Mouse (Mus musculus): ENCODE measurements around the gene Tubgcp2. TPM values are rescaled to one million over a fixed set of nuclear protein-coding genes. Genes with fewer than 3 reads are reported as not detected.

Gene Tubgcp2
- polyA plus RNA-seq, 1 experiment = 25.3 TPM

DNA sequence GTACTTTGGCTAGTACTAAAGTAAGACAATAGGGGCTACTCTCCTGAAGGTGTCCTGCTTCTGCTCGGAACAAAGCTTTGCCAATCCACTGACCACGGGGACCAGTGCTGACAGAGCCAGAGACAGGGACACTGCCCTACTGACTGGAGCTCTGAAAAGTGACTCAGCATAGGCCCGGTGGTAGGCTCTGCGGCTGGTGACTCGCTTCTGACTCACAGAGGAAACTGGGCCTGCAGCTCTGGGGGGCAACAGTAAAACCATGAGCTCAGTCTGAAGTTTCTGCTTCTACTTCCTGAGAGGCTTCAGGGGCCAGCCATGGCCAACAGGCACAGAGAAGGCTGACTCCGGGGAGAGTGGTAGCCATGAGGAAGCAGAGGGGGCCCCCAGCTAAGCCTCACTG, 65.0 kb downstream of the Tubgcp2 start:
- H3K4me3 ChIP-seq (replicated peaks; ENCODE audit: extremely low read depth, low read depth, low read length) = no peak overlapping the region
- no peaks in the 10 kb centered on the region for H3K4me1 ChIP-seq (ENCODE audit: control insufficient read depth, insufficient read depth, low read length)
- no peak for TF ChIP-seq CTCF (IDR thresholded peaks at IDR 0.05; ENCODE audit: insufficient read depth, low read length)
- no peak for TF ChIP-seq POLR2A (IDR thresholded peaks at IDR 0.05; ENCODE audit: borderline replicate concordance, extremely low read depth, low read depth, low read length)
- no peak for DNase-seq
- 51% methylated on average over 6 of the region's 6 CpGs for WGBS

DNA sequence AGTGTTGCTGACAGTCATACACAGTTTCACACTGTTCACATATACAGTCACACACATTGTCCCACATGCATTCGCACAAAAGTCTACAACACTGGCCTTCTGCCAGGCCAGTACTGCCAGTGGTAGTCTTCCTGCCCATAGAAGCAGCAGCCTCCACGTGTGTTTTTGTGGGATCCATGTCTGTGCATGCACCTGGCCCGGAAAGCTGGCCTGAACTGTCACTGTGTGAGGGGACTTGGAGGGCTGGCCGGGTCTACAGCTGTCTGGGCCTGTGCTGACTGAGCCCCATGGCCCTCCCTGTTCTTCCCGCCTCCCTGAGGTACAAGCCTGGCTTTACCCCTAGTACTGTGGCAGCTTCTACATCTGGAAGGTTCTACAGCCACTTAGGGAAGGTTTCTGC, 65.5 kb downstream of the Tubgcp2 start:
- no peaks in the 10 kb centered on the region for H3K4me1 ChIP-seq (ENCODE audit: control insufficient read depth, insufficient read depth, low read length)
- 65% methylated on average over 5 of the region's 5 CpGs for WGBS
- TF ChIP-seq POLR2A (IDR thresholded peaks at IDR 0.05; ENCODE audit: borderline replicate concordance, extremely low read depth, low read depth, low read length) = no peak
- TF ChIP-seq CTCF (IDR thresholded peaks at IDR 0.05; ENCODE audit: insufficient read depth, low read length) = no peak

DNA sequence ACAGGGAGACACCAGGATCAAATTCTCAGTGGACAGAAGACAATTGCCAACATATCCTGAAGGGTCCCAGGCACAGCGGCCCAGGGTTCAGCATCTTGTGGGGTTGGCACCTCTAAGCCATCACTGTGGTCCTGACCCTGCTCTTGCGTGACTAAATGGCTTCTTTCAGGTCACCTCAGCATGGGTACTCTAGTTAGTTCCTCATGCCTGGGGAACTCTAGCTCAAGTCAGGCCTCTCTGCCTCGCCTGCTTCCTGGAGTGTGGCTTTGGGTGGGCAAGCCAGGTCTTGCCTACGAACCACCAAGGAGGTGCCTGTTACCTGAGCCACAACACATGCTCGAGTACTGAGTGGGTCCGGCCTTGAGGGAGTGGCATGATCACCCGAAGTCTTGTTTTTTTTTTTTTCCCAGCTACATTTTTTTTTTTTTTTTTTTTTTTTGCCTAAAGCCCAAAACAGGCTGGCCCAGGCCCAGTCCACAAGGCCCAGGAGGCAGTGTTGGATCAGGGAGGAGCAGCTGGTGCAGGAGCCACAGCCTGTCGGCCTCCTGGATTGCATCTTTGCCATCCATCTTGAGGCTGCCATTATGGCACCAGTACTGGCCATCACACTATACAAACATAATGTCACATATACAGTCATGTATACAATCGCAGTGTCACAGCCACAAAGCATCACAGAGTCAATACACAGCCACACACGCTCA, 66.1 kb downstream of the Tubgcp2 start:
- H3K4me3 ChIP-seq (replicated peaks; ENCODE audit: extremely low read depth, low read depth, low read length) = no peak overlapping the region
- no peak for TF ChIP-seq POLR2A (IDR thresholded peaks at IDR 0.05; ENCODE audit: borderline replicate concordance, extremely low read depth, low read depth, low read length)
- no peak for TF ChIP-seq CTCF (IDR thresholded peaks at IDR 0.05; ENCODE audit: insufficient read depth, low read length)
- DNase-seq = no peak
- no peaks in the 10 kb centered on the region for H3K4me1 ChIP-seq (ENCODE audit: control insufficient read depth, insufficient read depth, low read length)
- WGBS = 77% methylated on average over 10 of the region's 10 CpGs

More for the DNA sequence above, 65.5 kb downstream of the Tubgcp2 start:
- DNase-seq = no peak
- H3K4me3 ChIP-seq (replicated peaks; ENCODE audit: extremely low read depth, low read depth, low read length) = no peak overlapping the region

DNA sequence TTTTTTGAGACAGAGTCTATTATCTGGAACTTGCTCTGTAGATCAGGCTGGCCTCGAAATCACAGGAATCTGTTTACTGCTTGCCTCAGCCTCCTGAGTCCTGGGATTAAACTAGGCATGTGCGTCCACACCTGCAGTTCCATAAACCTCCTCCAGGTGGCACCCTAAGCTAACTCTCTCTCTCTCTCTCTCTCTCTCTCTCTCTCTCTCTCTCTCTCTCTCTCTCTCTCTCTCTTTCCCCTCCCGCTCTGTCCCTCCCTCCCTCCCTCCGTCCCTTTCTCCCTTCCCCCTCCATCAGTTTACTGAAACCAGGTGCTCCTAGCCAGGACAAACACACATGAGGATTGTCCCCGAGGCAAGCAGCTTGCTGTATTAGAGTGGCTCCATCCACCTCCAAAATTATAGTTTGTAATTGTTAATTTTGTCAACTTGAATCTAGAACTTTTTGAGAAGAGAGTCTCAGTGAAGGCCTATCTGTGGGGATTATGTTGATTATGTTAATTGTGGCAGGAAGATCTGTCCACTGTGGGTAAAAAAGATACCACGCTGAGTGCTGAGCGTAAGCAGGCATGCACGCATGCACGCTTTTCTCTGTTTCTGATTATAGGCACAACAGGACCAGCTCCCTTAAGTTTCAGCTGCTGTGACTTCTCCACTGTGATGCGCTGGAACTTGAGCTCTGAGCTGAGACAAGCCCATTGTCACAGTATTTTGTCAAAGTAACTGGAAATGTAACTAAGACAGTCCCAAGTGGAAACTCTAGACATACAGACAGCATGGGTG, 66.9 kb downstream of the Tubgcp2 start:
- no peaks in the 10 kb centered on the region for H3K4me1 ChIP-seq (ENCODE audit: control insufficient read depth, insufficient read depth, low read length)
- TF ChIP-seq CTCF (IDR thresholded peaks at IDR 0.05; ENCODE audit: insufficient read depth, low read length) (peak; percentile 75), POLR2A (IDR thresholded peaks at IDR 0.05; ENCODE audit: borderline replicate concordance, extremely low read depth, low read depth, low read length) (no peak)
- 45% methylated on average over 10 of the region's 10 CpGs for whole genome bisulfite sequencing
- no peak overlapping the region for H3K4me3 ChIP-seq (replicated peaks; ENCODE audit: extremely low read depth, low read depth, low read length)
- DNase-seq = peak; percentile 65

DNA sequence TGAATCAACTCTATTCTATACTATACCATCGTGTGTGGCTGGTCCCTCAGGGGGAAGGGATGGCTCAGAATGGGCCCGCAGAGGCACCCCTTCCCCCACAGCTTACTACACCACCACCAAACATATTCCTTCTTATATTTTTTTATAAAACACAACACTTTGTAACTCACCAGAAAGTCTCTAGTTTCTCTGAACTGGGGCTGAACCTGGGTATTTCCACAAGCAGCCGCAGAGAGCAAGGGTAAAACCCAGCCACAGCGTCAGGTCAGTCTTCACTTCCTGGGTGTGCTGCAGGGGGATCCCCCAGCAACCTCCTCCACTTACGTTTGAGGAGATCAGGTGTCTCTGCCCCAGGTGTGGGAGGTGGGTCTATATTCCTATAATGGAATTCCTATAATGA, 68.0 kb downstream of the Tubgcp2 start:
- DNase-seq = no peak
- Histone ChIP-seq H3K4me1 (ENCODE audit: control insufficient read depth, insufficient read depth, low read length) (no peaks in the 10 kb centered on the region), H3K4me3 (replicated peaks; ENCODE audit: extremely low read depth, low read depth, low read length) (no peak overlapping the region)
- WGBS = 43% methylated on average over 5 of the region's 5 CpGs
- TF ChIP-seq POLR2A (IDR thresholded peaks at IDR 0.05; ENCODE audit: borderline replicate concordance, extremely low read depth, low read depth, low read length) = no peak
- no peak for TF ChIP-seq CTCF (IDR thresholded peaks at IDR 0.05; ENCODE audit: insufficient read depth, low read length)

DNA sequence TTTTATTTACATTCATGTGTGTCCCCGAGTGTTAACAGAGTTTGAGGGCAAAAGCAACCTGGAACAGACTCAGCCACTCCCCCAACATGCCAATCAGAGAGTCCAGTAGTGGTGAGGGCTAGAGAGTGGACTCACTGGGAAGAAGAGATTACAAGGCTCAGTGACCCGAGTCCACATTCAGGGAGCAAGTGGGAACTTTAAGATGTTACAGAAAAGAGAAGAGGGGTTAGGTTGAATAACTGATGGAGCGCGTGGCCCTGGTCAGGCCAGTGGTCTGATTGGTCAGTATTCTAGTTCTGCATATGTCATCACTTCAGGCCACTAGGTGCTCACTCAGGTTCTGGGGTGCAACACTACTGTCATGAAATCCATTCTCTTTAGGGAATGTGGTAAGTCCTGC, 69.3 kb downstream of the Tubgcp2 start:
- no peak for DNase-seq
- no peak for TF ChIP-seq POLR2A (IDR thresholded peaks at IDR 0.05; ENCODE audit: borderline replicate concordance, extremely low read depth, low read depth, low read length)
- no peak for TF ChIP-seq CTCF (IDR thresholded peaks at IDR 0.05; ENCODE audit: insufficient read depth, low read length)
- WGBS = 31% methylated on average over 4 of the region's 4 CpGs
- H3K4me1 ChIP-seq (ENCODE audit: control insufficient read depth, insufficient read depth, low read length) = no peaks in the 10 kb centered on the region
- no peak overlapping the region for H3K4me3 ChIP-seq (replicated peaks; ENCODE audit: extremely low read depth, low read depth, low read length)

DNA sequence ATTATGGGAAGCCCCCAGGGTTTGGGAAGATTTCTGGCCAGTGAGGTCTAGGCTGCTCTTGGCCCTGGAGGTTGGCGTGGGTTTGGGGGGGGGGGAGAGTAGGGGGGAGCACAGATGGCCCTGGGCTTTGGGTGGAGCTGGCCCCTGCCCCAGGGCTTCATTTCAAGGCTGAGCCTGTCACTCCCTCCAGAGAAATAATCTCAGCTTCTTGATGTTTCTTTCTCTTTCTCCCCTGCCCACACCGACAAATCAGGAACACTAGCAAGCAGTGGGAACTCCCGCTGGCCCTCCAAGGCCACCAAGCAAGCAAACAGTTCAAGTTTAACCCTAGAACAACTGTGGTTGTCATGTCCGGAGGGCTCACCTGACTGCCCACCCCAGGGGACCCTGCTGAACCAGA, 72.7 kb downstream of the Tubgcp2 start:
- Histone ChIP-seq H3K4me3 (replicated peaks; ENCODE audit: extremely low read depth, low read depth, low read length) (no peak overlapping the region), H3K4me1 (ENCODE audit: control insufficient read depth, insufficient read depth, low read length) (no peaks in the 10 kb centered on the region)
- no peak for DNase-seq
- 49% methylated on average over 4 of the region's 4 CpGs for WGBS
- no peak for TF ChIP-seq POLR2A (IDR thresholded peaks at IDR 0.05; ENCODE audit: borderline replicate concordance, extremely low read depth, low read depth, low read length)
- TF ChIP-seq CTCF (IDR thresholded peaks at IDR 0.05; ENCODE audit: insufficient read depth, low read length) = no peak

DNA sequence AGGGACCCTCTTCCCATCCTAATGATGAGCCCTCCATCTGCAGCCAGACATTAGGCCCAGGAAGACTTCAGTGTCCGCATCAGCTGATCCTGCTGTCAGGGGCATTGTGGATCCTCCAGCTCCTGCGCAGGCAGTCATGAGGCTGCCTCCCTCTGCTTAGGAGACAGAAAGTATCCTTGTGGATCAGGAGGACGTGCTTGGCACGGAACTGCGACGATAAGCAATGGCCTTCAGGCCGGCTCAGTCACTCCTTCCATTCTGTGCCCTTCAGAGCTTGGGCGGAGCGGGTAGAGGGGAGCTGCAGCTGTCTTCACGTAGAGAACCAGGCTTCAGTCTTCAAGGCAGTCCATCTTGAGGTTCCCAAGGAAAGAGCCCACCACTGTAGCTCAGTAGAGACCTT, 75.3 kb downstream of the Tubgcp2 start:
- no peak overlapping the region for H3K4me3 ChIP-seq (replicated peaks; ENCODE audit: extremely low read depth, low read depth, low read length)
- no peaks in the 10 kb centered on the region for H3K4me1 ChIP-seq (ENCODE audit: control insufficient read depth, insufficient read depth, low read length)
- WGBS = 83% methylated on average over 10 of the region's 10 CpGs
- no peak for DNase-seq
- TF ChIP-seq CTCF (IDR thresholded peaks at IDR 0.05; ENCODE audit: insufficient read depth, low read length) = no peak
- TF ChIP-seq POLR2A (IDR thresholded peaks at IDR 0.05; ENCODE audit: borderline replicate concordance, extremely low read depth, low read depth, low read length) = no peak

DNA sequence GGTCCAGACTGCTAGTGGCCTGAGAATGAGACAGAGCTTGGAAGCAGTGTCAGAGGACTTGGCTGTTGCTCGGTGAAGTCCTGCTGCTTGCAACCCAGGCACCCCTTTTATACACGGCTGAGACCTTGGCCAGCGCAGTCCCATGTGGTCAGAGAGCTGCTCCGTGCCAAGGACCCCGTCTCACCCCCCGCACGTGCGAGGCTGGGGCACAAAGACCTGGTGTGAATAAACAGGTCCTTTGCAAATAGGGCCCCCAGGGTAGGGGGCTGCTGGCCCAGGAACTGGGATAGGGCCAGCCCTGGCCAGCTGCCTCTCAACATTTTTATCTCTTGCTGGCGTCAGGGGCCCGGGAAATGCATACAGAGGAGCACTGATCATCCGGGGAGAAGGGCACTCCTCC, 78.5 kb downstream of the Tubgcp2 start:
- Histone ChIP-seq H3K4me3 (replicated peaks; ENCODE audit: extremely low read depth, low read depth, low read length) (no peak overlapping the region), H3K4me1 (ENCODE audit: control insufficient read depth, insufficient read depth, low read length) (no peaks in the 10 kb centered on the region)
- WGBS = 31% methylated on average over 11 of the region's 11 CpGs
- DNase-seq = no peak
- TF ChIP-seq POLR2A (IDR thresholded peaks at IDR 0.05; ENCODE audit: borderline replicate concordance, extremely low read depth, low read depth, low read length) (no peak), CTCF (IDR thresholded peaks at IDR 0.05; ENCODE audit: insufficient read depth, low read length) (no peak)

DNA sequence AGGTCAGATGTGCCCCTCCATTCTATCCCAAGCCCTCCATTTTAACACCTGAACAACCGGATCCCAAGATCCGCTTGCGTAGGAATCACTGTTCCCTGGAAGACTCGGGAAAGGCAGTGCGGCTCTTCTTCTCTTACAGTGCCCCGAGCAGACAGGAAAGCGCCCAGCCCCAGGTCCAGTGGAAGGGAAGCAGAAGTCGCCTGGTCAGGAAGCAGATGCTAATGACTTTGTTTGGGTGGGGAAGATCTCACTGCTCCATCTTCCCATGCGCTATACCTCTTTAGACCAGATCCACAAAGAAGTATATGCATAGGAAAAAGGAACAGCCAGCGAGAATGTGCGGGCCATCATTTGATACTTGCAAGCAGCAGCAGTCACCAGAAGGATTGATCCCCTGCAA, 79.0 kb downstream of the Tubgcp2 start:
- DNase-seq = no peak
- H3K4me3 ChIP-seq (replicated peaks; ENCODE audit: extremely low read depth, low read depth, low read length) = no peak overlapping the region
- no peak for TF ChIP-seq CTCF (IDR thresholded peaks at IDR 0.05; ENCODE audit: insufficient read depth, low read length)
- no peak for TF ChIP-seq POLR2A (IDR thresholded peaks at IDR 0.05; ENCODE audit: borderline replicate concordance, extremely low read depth, low read depth, low read length)
- 43% methylated on average over 11 of the region's 11 CpGs for WGBS
- H3K4me1 ChIP-seq (ENCODE audit: control insufficient read depth, insufficient read depth, low read length) = no peaks in the 10 kb centered on the region
